Mouse (Mus musculus) liver, adult 10 weeks (tissue): Measurements from ENCODE around the gene Atp6ap2. TPM values are rescaled to one million over a fixed set of nuclear protein-coding genes. Genes with fewer than 3 reads are reported as not detected.

Experiments
- polyA plus RNA-seq: library from polyadenylated mRNA; stranded (reverse); fragments of 350-450 nt; fragmentation: Illumina TruSeq; extraction: RNeasy Lipid Tissue Mini Kit (QIAGEN cat#74804); gene quantifications from one replicate; pipeline ENCODE4 v1.2.3, GENCODE M21; 2014; ENCODE audit warnings: low read depth, low replicate concordance

Gene Atp6ap2
- 73.7 TPM for polyA plus RNA-seq

DNA sequence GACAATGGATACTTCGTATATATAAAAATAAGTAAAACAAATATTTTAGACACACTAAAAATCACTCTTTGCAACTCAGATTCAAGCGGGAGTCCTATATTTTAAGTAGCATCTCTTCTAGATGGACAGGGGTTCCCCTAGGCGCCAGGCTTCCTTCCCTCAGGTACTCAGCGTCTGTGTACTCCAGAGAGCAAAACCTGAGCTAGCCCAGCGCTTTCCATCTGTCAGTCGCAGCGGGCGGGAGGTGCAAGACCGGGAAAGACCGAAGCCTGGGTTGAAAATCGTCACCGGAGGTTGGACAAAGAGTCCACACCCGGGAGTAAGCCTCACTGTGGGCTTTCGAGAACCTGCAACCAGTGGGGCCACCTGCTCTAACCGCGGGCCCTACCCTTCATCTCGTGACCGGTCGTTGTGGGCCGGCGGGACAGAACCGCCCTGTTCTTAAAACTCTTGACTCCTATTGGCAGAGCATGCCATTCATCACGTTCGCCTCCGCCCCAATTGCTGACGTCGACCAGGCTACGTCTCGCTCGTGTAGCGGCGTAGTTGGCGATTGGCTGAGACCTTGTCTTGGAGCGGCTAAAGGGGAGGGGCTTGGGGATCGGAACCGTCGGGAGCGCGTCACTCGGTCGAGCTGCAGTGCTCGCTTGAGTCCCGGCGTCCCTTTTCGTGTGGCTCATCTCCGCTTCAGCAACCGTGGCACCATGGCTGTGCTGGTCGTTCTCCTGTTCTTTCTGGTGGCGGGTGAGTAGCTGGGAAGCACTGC is at the start of gene Atp6ap2:
Atp6ap2 (plus strand) TSS at position 610 of the 766 bp plus-strand sequence.

Other genes with a start within 250 kb of the Atp6ap2 start
- gene 1810030O07Rik, start 85.9 kb downstream of the Atp6ap2 start, polyA plus RNA-seq: 10.9 TPM
- 10.1 TPM for gene Med14, start 174.3 kb downstream of the Atp6ap2 start, polyA plus RNA-seq